Mouse (Mus musculus) mouse embryonic stem cell (cell line): ENCODE measurements around the gene Tmprss9.

Experiments used
- in situ Hi-C, 2 experiments: fragments of 300-500 bp; cut with MboI; formaldehyde crosslinking; loops; 1 replicate in 1 of 2; 3 replicates in 1 of 2; pipeline ENCODE4 v1.14.3; 2019 to 2020; ENCODE audit warnings: low sequenced_read_pairs in 2 of 2, low pct_unique_long_range_greater_than_20kb in 1 of 2, mixed read lengths in 1 of 2; ENCODE audit not compliant: unreplicated experiment in 1 of 2

Gene Tmprss9

DNA sequence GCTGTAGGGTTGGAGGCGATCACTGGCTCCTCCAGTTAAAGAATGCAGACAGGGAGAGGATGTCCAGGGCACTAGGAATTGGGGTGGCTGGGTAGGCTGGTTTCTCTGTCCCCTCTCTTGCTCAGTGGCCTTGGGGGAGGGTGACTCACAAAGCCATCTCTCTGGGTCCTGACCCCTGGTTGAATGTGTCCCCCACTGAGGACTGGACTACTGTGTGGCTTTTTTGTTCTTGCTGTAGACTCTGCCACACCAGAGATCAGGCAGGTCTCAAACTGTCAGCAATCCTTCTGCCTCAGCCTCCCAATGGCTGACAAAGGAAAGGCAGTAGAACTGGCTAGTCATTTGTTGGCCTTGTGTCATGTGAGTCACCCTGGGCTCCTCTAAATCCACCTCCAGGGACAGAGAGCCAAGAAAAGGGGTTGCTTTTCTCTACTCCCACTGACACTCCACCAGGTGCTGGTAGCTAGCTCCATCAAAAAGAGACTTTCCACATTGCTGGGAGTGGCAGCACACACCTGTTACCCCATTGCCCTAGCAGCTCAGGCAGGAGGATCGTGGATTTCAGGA lies 33.2 kb upstream of the Tmprss9 start:
- in situ Hi-C loops: no loop called here

DNA sequence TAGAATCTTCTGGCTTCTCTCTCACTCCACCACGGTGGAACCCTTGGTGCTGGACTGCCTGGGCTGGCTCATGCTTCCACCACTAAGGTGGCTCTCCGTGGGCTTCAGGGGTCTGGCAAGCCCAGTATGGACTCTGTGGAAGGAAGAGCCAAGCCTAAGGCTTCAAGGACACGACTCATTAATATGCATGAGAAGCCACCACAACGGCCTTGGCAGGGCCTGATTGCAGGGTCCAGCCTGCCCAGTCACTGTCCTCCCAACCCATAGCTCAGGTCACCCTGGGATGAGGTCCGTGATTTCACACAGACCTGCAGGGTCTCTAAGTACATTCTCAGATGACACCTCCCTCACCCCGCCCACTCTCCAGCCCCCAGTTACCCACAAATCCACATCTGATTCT lies 31.8 kb upstream of the Tmprss9 start:
- in situ Hi-C loops: no loop called here

- in situ Hi-C loops: no loop called here
Observed at GRCm38 (mm10) chr10:80841685-80842084, 30.0 kb upstream of the Tmprss9 start.

DNA sequence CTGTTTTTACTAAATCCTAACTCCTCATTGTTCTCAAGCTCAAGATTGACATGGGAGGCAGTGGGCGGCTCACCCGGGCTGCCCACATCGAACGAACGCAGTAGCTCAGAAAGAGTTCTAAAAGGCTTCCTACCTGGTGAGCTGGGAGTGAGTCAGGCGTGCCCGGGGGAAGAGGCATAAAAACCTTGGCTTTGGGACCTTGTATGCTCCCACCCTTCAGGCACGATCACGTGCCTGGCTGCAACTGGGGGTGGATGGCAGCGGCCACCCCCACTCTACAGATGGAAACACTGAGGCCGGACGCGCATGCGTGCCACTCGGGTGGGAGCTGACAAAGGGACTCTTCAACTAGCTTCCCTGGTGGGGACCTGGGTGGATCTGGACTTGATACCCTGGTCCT lies 29.3 kb upstream of the Tmprss9 start:
- in situ Hi-C loops: no loop called here

GRCm38 (mm10) chr10:80843087-80843930 lies 28.3 kb upstream of the Tmprss9 start:
- in situ Hi-C loops: no loop called here

DNA sequence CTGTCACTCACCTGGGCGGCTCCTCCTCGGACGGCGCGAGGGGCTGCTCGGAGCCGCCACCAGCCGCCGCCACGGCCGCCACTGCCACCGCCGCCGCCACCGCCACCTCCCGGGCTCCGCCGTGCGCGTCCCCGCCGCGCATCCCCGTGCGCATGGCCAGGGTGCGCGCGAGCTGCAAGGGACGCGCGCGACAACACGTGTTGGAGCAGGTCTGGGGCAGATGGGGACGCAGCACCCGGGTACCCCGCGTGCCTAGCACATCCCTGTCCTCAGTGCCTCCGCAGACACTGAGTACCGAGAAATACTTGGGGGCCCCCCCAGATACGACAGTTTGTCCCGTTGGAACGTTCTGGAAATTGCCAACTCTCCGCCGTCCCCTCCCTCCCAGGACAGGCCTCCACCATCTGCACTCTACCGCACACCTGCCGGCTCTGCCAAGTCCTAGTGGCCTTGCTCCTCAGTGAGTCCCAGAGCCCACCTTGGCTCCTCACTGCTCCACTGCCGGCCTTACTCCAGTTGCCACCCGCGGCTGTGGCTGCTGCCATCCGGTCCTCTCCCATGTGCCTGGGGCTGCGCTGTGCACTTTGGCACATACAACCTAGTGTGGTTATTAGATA lies 27.6 kb upstream of the Tmprss9 start, which contains the start of gene Lingo3:
TSS of gene Lingo3 (minus strand) at position 109 of the 617 bp plus-strand sequence.
- in situ Hi-C loops: no loop called here

- in situ Hi-C loops: no loop called here
Observed at GRCm38 (mm10) chr10:80845055-80845693, 26.5 kb upstream of the Tmprss9 start.

- in situ Hi-C loops: no loop called here
Observed at GRCm38 (mm10) chr10:80845732-80846131, 25.9 kb upstream of the Tmprss9 start.

- in situ Hi-C loops: no loop called here
Observed at GRCm38 (mm10) chr10:80848571-80848970, 23.1 kb upstream of the Tmprss9 start.

DNA sequence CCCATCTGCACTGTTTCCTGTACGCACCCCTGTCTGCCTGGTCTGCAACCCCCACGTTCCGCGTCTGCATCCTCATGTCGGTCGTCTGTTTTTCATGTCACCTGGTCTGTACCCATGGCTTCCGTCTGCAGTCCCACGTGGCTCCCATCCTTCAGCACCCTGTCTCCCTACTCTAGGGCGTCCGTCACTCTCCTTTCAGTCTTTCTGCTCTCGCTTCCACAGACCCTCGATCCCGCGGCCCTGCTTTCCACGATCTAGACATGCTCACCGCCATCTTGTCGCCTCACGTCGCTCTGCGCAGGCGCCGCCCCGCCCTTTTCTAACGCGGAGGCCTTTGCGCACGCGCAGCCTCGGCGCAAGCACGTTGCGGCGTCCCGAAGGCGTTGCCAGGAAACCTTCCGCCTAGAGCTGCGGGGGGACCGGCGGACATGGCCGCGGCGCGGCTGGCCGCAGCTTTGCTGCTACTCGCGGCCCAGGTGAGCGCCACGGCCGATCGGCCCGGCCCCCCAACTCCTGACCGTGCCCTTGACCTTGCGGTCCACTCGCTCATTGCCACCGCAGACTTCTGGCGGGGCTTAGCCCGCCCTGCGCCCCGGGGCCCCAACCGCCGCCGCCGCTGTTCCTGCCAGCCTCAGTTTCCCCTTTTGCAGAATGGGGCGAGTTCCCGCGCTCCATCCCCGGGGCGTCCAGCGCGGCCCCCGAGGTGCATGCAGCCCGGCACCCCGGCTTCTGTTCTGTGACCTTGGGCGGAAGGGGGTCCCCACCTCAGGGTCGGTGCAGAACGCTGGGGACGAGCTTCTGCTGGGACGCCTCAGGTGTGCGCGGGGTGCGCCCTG lies 16.5 kb upstream of the Tmprss9 start, which contains the start of the genes Lsm7 and Sppl2b:
TSS of gene Lsm7 (minus strand) at position 297 of the 836 bp plus-strand sequence.
TSS of gene Sppl2b (plus strand) at position 363 of the 836 bp plus-strand sequence.
- in situ Hi-C loops: no loop called here

GRCm38 (mm10) chr10:80855749-80856073 lies 15.9 kb upstream of the Tmprss9 start:
- in situ Hi-C loops: no loop called here

DNA sequence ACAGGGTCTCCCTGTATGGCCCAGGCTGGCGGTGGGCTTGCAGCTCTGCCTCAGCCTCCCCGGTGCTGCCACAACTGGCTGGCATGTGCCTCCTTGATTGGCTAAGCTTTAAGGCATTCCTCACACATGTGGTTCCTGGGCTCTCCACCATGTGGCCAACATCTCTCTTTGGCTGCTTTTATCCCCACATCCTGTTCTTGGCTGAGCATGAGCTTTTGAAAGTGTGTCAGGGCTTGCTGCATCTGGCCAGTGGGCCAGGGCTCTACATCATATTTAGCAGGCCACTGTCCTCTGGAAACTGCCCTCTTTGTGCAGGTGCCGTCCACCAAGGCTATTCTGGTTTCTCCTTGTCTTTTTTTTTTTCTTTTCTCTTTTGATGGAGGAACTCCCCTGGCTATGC lies 15.4 kb upstream of the Tmprss9 start:
- in situ Hi-C loops: no loop called here

- in situ Hi-C loops: no loop called here
Observed at GRCm38 (mm10) chr10:80856908-80857307, 14.7 kb upstream of the Tmprss9 start.

- in situ Hi-C loops: no loop called here
Observed at GRCm38 (mm10) chr10:80857386-80857785, 14.3 kb upstream of the Tmprss9 start.

GRCm38 (mm10) chr10:80857848-80858247 lies 13.8 kb upstream of the Tmprss9 start:
- in situ Hi-C loops: no loop called here

- in situ Hi-C loops: no loop called here
Observed at GRCm38 (mm10) chr10:80858350-80858935, 13.2 kb upstream of the Tmprss9 start.

DNA sequence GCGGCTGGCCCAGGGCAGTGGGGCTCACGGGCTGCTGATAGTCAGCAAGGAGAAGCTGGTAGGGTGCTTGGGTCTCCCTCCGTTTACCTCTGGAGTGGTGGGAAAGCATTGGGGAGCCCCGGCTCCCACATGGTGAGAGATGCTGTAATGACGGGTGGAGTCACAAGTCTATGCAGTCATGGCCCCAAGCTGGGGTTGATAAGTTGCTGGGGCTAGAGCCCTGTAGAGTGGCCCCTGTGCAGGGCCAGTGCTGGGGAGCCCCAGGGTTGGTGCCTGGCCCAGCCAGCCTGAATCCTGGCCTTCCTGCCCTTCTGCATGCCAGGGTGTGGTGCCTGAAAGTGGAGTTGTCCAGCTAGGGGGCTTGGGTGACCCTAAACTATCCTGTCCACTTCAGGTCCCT lies 9.3 kb upstream of the Tmprss9 start:
- in situ Hi-C loops: no loop called here

DNA sequence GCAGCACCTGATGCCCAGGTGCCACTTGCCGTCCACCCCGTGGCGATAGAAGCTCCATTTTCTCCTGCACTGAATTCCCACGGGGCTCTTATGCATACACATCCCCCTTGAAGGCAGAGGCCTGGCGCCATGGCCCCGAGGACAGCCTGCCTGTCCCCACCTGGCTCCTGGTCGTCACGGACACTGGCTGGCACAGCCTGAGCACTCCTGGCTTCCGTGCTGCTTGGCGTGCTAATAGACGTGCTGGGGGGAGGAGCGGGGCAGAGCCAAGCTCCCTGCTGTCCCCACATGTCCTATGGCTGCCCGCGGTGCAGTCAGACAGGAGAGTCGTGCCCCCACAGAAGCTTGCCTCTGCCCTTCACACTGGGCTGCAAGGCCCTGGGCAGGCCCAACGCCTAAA lies 7.2 kb upstream of the Tmprss9 start:
- in situ Hi-C loops: no loop called here
